Mouse (Mus musculus) effector memory CD4-positive, alpha-beta T cell, adult 7 months (primary cell): ENCODE results near the gene Zfp109. TPM values are rescaled to one million over a fixed set of nuclear protein-coding genes. Genes with fewer than 3 reads are reported as not detected.

Source experiments
- polyA plus RNA-seq: library from polyadenylated mRNA; unstranded; fragments of 100-300 nt; shearing (Covaris generic); gene quantifications from one replicate; pipeline ENCODE4 v1.2.1, GENCODE M21; 2017

Zfp109 gene
- polyA plus RNA-seq, result 2.5 TPM

GRCm38 (mm10) chr7:24237040-24237791 lies at the start of gene Zfp109:
Zfp109 (minus strand) TSS chr7:24237560.

DNA sequence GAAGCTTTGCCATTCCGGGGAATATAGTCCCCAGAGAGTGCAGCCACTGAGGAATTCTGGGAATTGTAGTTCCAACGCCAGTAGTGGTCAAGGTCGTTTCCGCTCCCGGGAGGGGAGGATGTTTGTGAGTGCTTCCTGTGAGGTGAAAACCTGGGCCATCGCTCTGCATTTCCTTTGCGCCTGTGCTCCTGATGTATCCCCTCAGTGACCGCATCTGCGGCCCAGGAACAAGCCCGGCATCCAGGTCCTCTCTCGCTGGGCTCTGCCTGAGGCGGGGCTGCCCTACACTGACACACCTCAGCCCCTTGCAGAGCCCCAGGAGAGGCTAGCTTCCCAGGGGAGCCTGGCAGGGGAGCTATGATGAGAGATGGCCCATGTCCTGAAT lies 32.9 kb upstream of the Zfp109 start, which contains the start of gene Zfp93:
Zfp93 (plus strand) TSS at position 133 of the 385 bp plus-strand sequence.

DNA sequence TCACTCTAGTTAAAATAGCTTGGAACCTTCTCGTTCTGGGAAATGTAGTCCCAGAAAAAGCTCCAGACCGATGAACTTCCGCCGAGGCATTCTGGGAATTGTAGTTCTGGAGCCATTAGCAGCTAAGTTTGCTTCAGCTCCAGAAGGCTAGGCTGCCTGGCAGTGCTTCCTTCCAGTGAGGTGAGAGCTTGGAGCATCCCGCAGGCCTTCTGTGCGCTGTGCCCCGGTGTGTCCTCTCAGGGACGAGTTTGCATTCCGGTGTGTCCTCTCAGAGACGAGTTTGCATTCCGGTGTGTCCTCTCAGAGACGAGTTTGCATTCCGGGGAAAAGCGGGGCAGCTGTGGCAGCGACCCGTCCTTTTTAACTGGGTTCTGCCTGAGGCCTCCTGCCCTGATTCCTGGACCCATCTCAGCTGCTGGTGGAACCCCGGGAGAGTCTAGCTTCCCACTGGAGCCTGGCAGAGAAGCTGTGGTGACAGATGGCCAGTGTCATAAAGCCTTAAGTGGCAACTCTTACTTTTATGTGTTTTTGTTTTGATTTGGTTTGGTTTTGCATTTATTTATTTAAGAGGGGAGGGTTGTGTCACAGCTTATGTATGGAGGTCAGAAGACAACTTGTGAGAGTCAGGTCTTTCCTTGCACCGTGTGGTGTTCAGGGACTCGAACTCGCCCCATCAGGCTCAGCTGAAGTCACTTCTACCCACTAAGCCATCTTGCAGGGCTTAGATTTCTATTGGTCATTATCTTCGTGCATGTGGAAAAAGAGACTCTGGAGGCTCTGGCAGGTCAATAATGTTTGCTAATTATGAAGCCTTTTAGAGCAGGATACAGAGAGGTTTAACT lies 17.5 kb upstream of the Zfp109 start, which contains the start of gene Zfp108:
Zfp108 (plus strand) TSS at position 162 of the 842 bp plus-strand sequence.

DNA sequence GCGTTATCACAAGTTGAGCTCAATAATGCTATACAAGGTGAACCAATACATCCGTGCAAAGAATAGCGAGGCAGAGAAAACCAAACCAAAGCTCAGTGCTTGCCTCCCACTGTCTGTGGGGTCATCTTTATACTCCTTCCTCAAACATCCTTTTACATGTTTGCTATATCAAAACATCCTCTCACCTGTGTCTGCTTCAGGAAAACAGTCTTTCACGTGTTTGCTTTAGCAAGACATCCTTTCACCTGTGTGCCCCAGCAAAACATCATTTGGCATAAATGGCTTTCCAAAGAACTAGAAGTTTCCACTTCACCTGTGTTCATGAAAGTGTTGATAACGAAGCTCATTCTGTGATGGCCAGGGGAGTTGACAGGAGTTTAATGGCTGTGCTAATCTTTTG lies 26.0 kb downstream of the Zfp109 start, which contains the start of gene Zfp111:
Zfp111 (minus strand) TSS at position 101 of the 400 bp plus-strand sequence.

Other genes starting within 250 kb of the Zfp109 start
- not detected for gene V1rd19, start 235.9 kb downstream of the Zfp109 start, polyA plus RNA-seq
- gene Vmn1r183, start 184.3 kb downstream of the Zfp109 start, polyA plus RNA-seq, result 0.15 TPM
- 29.6 TPM for gene Zfp180, start 155.6 kb downstream of the Zfp109 start, polyA plus RNA-seq
- 1.8 TPM for gene Zfp112, start 125.2 kb downstream of the Zfp109 start, polyA plus RNA-seq
- gene Zfp235, start 103.4 kb downstream of the Zfp109 start, polyA plus RNA-seq, result 4.5 TPM
- 0.34 TPM for gene Zfp114, start 62.5 kb downstream of the Zfp109 start, polyA plus RNA-seq
- 0.29 TPM for gene Zfp111, start 26.1 kb downstream of the Zfp109 start, polyA plus RNA-seq
- gene Zfp108, start 17.2 kb upstream of the Zfp109 start, polyA plus RNA-seq, result 0.20 TPM
- 0.72 TPM for gene Zfp93, start 32.9 kb upstream of the Zfp109 start, polyA plus RNA-seq
- 11.7 TPM for gene Zfp61, start 63.7 kb upstream of the Zfp109 start, polyA plus RNA-seq
- 3.8 TPM for gene Zfp94, start 79.1 kb upstream of the Zfp109 start, polyA plus RNA-seq
- not detected for gene Tescl, start 96.4 kb upstream of the Zfp109 start, polyA plus RNA-seq
- 0.45 TPM for gene Lypd5, start 111.6 kb upstream of the Zfp109 start, polyA plus RNA-seq
- gene Kcnn4, start 132.7 kb upstream of the Zfp109 start, polyA plus RNA-seq, result 156 TPM
- gene Smg9, start 162.1 kb upstream of the Zfp109 start, polyA plus RNA-seq, result 49.0 TPM
- gene Irgc1, start 214.7 kb upstream of the Zfp109 start, polyA plus RNA-seq, result not detected
- 1.8 TPM for gene Plaur, start 224.9 kb upstream of the Zfp109 start, polyA plus RNA-seq
- not detected for gene Cadm4, start 244.5 kb upstream of the Zfp109 start, polyA plus RNA-seq